Mouse (Mus musculus): ENCODE measurements around the gene Rbm10. TPM values are rescaled to one million over a fixed set of nuclear protein-coding genes. Genes with fewer than 3 reads are reported as not detected.
A peak's percentile ranks its signal among the peaks of the same experiment; 100 is the strongest.

Rbm10 gene
- polyA plus RNA-seq, 1 experiment from 2014 or later, result 76.9 TPM

GRCm38 (mm10) chrX:20658891-20659406, 41.6 kb downstream of the Rbm10 start:
- no peaks in the 10 kb centered on the region for H3K36me3 ChIP-seq
- no peaks in the 10 kb centered on the region for H3K27me3 ChIP-seq
- H3K4me1 ChIP-seq, result no peaks in the 10 kb centered on the region
- peak; percentile 9; the same call in 1 of the 2 replicates for ATAC-seq (ENCODE audit: borderline replicate concordance, extremely low read depth, low FRiP score, low TSS enrichment)
- no peaks in the 10 kb centered on the region for H3K9me3 ChIP-seq
- H3K9ac ChIP-seq, result peak overlapping the region; percentile 49
- H3K4me3 ChIP-seq, result peak overlapping the region; percentile 53
- peak overlapping the region; percentile 79 for H3K4me2 ChIP-seq
- WGBS, result 14% methylated on average over 24 of the region's 24 CpGs
- peak overlapping the region; percentile 63; the same call in 1 of the 2 replicates for H3K27ac ChIP-seq

GRCm38 (mm10) chrX:20662317-20662715, 45.0 kb downstream of the Rbm10 start:
- ATAC-seq (ENCODE audit: borderline replicate concordance, extremely low read depth, low FRiP score, low TSS enrichment), result no peak
- H3K27me3 ChIP-seq, result no peaks in the 10 kb centered on the region
- no peaks in the 10 kb centered on the region; the same call in 1 of the 2 replicates for H3K36me3 ChIP-seq
- WGBS, result 27% methylated on average over 5 of the region's 5 CpGs
- no peak overlapping the region for H3K9ac ChIP-seq
- H3K9me3 ChIP-seq, result no peaks in the 10 kb centered on the region
- H3K27ac ChIP-seq, result no peak overlapping the region
- no peak overlapping the region for H3K4me2 ChIP-seq
- H3K4me3 ChIP-seq, result peak overlapping the region; percentile 65; the same call in 1 of the 2 replicates
- H3K4me1 ChIP-seq, result no peaks in the 10 kb centered on the region

- Histone ChIP-seq H3K9ac (peak overlapping the region; percentile 70), H3K9me3 (no peaks in the 10 kb centered on the region), H3K4me1 (no peaks in the 10 kb centered on the region), H3K27ac (peak overlapping the region; percentile 79), H3K4me2 (peak overlapping the region; percentile 57), H3K27me3 (no peaks in the 10 kb centered on the region), H3K4me3 (peak overlapping the region; percentile 65), H3K36me3 (no peaks in the 10 kb centered on the region; the same call in 1 of the 2 replicates)
- WGBS, result 15% methylated on average over 28 of the region's 28 CpGs
- peak; percentile 87 for ATAC-seq (ENCODE audit: borderline replicate concordance, extremely low read depth, low FRiP score, low TSS enrichment)
These were observed 45.6 kb downstream of the Rbm10 start for GRCm38 (mm10) chrX:20662716-20663443.

- ATAC-seq (ENCODE audit: borderline replicate concordance, extremely low read depth, low FRiP score, low TSS enrichment), result no peak
- Histone ChIP-seq H3K4me3 (peak overlapping the region; percentile 65), H3K4me1 (no peaks in the 10 kb centered on the region), H3K27ac (peak overlapping the region; percentile 79), H3K9me3 (no peaks in the 10 kb centered on the region), H3K4me2 (peak overlapping the region; percentile 57), H3K27me3 (no peaks in the 10 kb centered on the region), H3K36me3 (peaks cover 2% of the 10 kb centered on the region; the same call in 1 of the 2 replicates), H3K9ac (peak overlapping the region; percentile 70)
- 9% methylated on average over 9 of the region's 9 CpGs for WGBS
These were observed 46.1 kb downstream of the Rbm10 start for GRCm38 (mm10) chrX:20663444-20663790.

- Histone ChIP-seq H3K27ac (peak within 1 kb of the TSS; percentile 98), H3K9ac (peak within 1 kb of the TSS; percentile 89), H3K9me3 (no peaks in the 10 kb centered on the region), H3K4me1 (peaks cover 8% of the 10 kb centered on the region; the same call in 1 of the 2 replicates), H3K36me3 (peaks cover 4% of the 10 kb centered on the region), H3K4me2 (peak within 1 kb of the TSS; percentile 71), H3K4me3 (peak within 1 kb of the TSS; percentile 69), H3K27me3 (no peaks in the 10 kb centered on the region)
- WGBS, result 17% methylated on average over 16 of the region's 16 CpGs
- ATAC-seq (ENCODE audit: borderline replicate concordance, extremely low read depth, low FRiP score, low TSS enrichment), result peak; percentile 96
These were observed 70.3 kb downstream of the Rbm10 start, which contains the start of gene Cdk16 for GRCm38 (mm10) chrX:20687519-20688067. Cdk16 (plus strand) TSS chrX:20687954.

- no peaks in the 10 kb centered on the region for H3K27me3 ChIP-seq
- H3K4me3 ChIP-seq, result peak overlapping the region; percentile 69
- no peaks in the 10 kb centered on the region for H3K36me3 ChIP-seq
- peak; percentile 89 for ATAC-seq (ENCODE audit: borderline replicate concordance, extremely low read depth, low FRiP score, low TSS enrichment)
- peak overlapping the region; percentile 89 for H3K9ac ChIP-seq
- H3K4me2 ChIP-seq, result peak overlapping the region; percentile 71
- WGBS, result 10% methylated on average over 33 of the region's 33 CpGs
- peak overlapping the region; percentile 98 for H3K27ac ChIP-seq
- H3K4me1 ChIP-seq, result peaks cover 8% of the 10 kb centered on the region; the same call in 1 of the 2 replicates
- no peaks in the 10 kb centered on the region for H3K9me3 ChIP-seq
These were observed 70.8 kb downstream of the Rbm10 start for GRCm38 (mm10) chrX:20688068-20688547.

- peak overlapping the region; percentile 98 for H3K27ac ChIP-seq
- H3K9me3 ChIP-seq, result no peaks in the 10 kb centered on the region
- WGBS, result 6% methylated on average over 26 of the region's 35 CpGs
- peak overlapping the region; percentile 71 for H3K4me2 ChIP-seq
- H3K9ac ChIP-seq, result peak overlapping the region; percentile 89
- H3K36me3 ChIP-seq, result peaks cover 2% of the 10 kb centered on the region; the same call in 1 of the 2 replicates
- H3K4me1 ChIP-seq, result peaks cover 8% of the 10 kb centered on the region; the same call in 1 of the 2 replicates
- no peaks in the 10 kb centered on the region for H3K27me3 ChIP-seq
- peak overlapping the region; percentile 69 for H3K4me3 ChIP-seq
- ATAC-seq (ENCODE audit: borderline replicate concordance, extremely low read depth, low FRiP score, low TSS enrichment), result peak; percentile 45; the same call in 1 of the 2 replicates
These were observed 71.3 kb downstream of the Rbm10 start for GRCm38 (mm10) chrX:20688615-20689014.

GRCm38 (mm10) chrX:20691566-20691965, 74.3 kb downstream of the Rbm10 start:
- Histone ChIP-seq H3K27ac (no peak overlapping the region), H3K27me3 (no peaks in the 10 kb centered on the region), H3K36me3 (peaks cover 25% of the 10 kb centered on the region), H3K4me2 (no peak overlapping the region), H3K4me3 (no peak overlapping the region), H3K9ac (no peak overlapping the region), H3K4me1 (peaks cover 8% of the 10 kb centered on the region; the same call in 1 of the 2 replicates), H3K9me3 (no peaks in the 10 kb centered on the region)
- WGBS, result 58% methylated on average over 3 of the region's 3 CpGs
- no peak for ATAC-seq (ENCODE audit: borderline replicate concordance, extremely low read depth, low FRiP score, low TSS enrichment)

GRCm38 (mm10) chrX:20692616-20693015, 75.3 kb downstream of the Rbm10 start:
- peaks cover 8% of the 10 kb centered on the region; the same call in 1 of the 2 replicates for H3K4me1 ChIP-seq
- 70% methylated on average over 1 of the region's 1 CpGs for WGBS
- H3K4me3 ChIP-seq, result no peak overlapping the region
- no peak overlapping the region for H3K9ac ChIP-seq
- H3K4me2 ChIP-seq, result no peak overlapping the region
- peaks cover 31% of the 10 kb centered on the region for H3K36me3 ChIP-seq
- no peak for ATAC-seq (ENCODE audit: borderline replicate concordance, extremely low read depth, low FRiP score, low TSS enrichment)
- H3K27me3 ChIP-seq, result no peaks in the 10 kb centered on the region
- H3K27ac ChIP-seq, result no peak overlapping the region
- no peaks in the 10 kb centered on the region for H3K9me3 ChIP-seq

GRCm38 (mm10) chrX:20695842-20696241, 78.5 kb downstream of the Rbm10 start:
- Histone ChIP-seq H3K9me3 (no peaks in the 10 kb centered on the region), H3K4me2 (no peak overlapping the region), H3K9ac (no peak overlapping the region), H3K36me3 (peaks cover 42% of the 10 kb centered on the region), H3K4me3 (no peak overlapping the region), H3K27me3 (no peaks in the 10 kb centered on the region), H3K27ac (no peak overlapping the region), H3K4me1 (no peaks in the 10 kb centered on the region)
- no peak for ATAC-seq (ENCODE audit: borderline replicate concordance, extremely low read depth, low FRiP score, low TSS enrichment)
- 70% methylated on average over 4 of the region's 4 CpGs for WGBS

Measured in lung, embryonic 15.5 days (tissue).